11 mouse cellular contexts compared by ENCODE assay signal in the genomic region with DNA sequence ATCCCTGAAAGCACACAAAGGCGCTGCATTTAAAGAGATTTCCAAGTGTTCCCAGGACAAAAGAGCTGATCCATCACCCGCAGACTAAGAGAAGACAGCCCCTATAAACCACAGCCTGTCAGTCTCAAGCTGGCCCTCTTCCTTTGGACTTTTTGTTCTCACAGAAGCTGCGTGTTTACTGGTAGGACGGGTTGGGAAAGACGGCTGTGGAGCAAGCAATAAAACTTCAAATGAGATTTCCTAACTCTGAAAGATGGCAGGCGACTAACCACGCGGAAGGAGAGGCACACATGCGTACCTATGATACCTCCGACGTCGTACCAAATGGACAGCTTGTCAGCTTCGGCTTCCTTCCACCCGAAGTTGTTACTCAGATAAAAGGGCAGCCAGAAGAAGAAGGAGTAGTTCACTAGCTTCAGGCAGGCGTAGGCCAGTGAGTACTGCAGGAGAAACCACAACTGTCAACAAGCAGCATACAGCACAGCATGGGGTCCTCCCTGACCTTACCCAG. TPM values are rescaled to one million over a fixed set of nuclear protein-coding genes. Genes with fewer than 3 reads are reported as not detected.
A peak's percentile ranks its signal among the peaks of the same experiment; 100 is the strongest.
DNase-seq lines count a peak whose midpoint lies in the region; ATAC-seq and TF ChIP-seq lines count a peak whose summit lies in the region.
"Had no signal": no experiment of that assay in that cellular context is flagged by ENCODE, and none has a peak within 500 bp of the region (broad histone marks: within the 10 kb centered on the region; RNA-seq: fewer than 3 reads in every experiment).

No protein-coding gene starts in this region.

- no peak for ATAC-seq in embryonic facial prominence, embryonic 13.5 days (ENCODE audit: insufficient number of reproducible peaks, insufficient read depth, low FRiP score, low TSS enrichment, low read depth)
- no peak; the same call in 1 of the 2 replicates for ATAC-seq in hindbrain, postnatal 0 days
- ATAC-seq in neural tube, embryonic 13.5 days (ENCODE audit: low read depth), result peak; percentile 60

- no peak overlapping the region for H3K4me3 ChIP-seq in spleen, adult 2 months (ENCODE audit: extremely low read depth, insufficient read depth, insufficient read length)
- H3K4me3 ChIP-seq in embryonic facial prominence, embryonic 13.5 days, result no peak overlapping the region
- H3K4me3 ChIP-seq in hindbrain, postnatal 0 days (ENCODE audit: low read length), result no peak overlapping the region
- no peak overlapping the region for H3K4me3 ChIP-seq in neural tube, embryonic 13.5 days
- H3K4me3 ChIP-seq: heart, embryonic 12.5 days had no signal

- no peak overlapping the region for H3K4me2 ChIP-seq in embryonic facial prominence, embryonic 13.5 days
- H3K4me2 ChIP-seq in hindbrain, postnatal 0 days (ENCODE audit: low read depth, low read length), result no peak overlapping the region
- H3K4me2 ChIP-seq in neural tube, embryonic 13.5 days, result no peak overlapping the region
- H3K4me2 ChIP-seq: heart, embryonic 12.5 days; liver, embryonic 11.5 days had no signal

- H3K4me1 ChIP-seq in spleen, adult 2 months (ENCODE audit: control insufficient read depth, insufficient read depth, insufficient read length), result peaks cover 7% of the 10 kb centered on the region
- peaks cover 12% of the 10 kb centered on the region for H3K4me1 ChIP-seq in embryonic facial prominence, embryonic 13.5 days
- no peaks in the 10 kb centered on the region for H3K4me1 ChIP-seq in hindbrain, postnatal 0 days (ENCODE audit: insufficient read depth, low read length)
- H3K4me1 ChIP-seq in neural tube, embryonic 13.5 days (replicated peaks), result peaks cover 49% of the 10 kb centered on the region

- no peaks in the 10 kb centered on the region for H3K9me3 ChIP-seq in embryonic facial prominence, embryonic 13.5 days
- no peaks in the 10 kb centered on the region for H3K9me3 ChIP-seq in hindbrain, postnatal 0 days (ENCODE audit: low read length)
- no peaks in the 10 kb centered on the region for H3K9me3 ChIP-seq in neural tube, embryonic 13.5 days
- H3K9me3 ChIP-seq: heart, embryonic 12.5 days had no signal

- 55% methylated on average over 15 of the region's 15 CpGs for WGBS in spleen, adult 2 months
- 52% methylated on average over 15 of the region's 15 CpGs for WGBS in embryonic facial prominence, embryonic 13.5 days
- 24% methylated on average over 15 of the region's 15 CpGs for WGBS in hindbrain, postnatal 0 days
- 6% methylated on average over 15 of the region's 15 CpGs for WGBS in neural tube, embryonic 13.5 days

- peaks cover 24% of the 10 kb centered on the region for H3K36me3 ChIP-seq in spleen, adult 2 months (ENCODE audit: control insufficient read depth, insufficient read depth, low read length)
- H3K36me3 ChIP-seq in embryonic facial prominence, embryonic 13.5 days, result peaks cover 79% of the 10 kb centered on the region
- peaks cover 34% of the 10 kb centered on the region for H3K36me3 ChIP-seq in hindbrain, postnatal 0 days (ENCODE audit: insufficient read depth, low read length)
- peaks cover 70% of the 10 kb centered on the region for H3K36me3 ChIP-seq in neural tube, embryonic 13.5 days

- TF ChIP-seq CTCF in spleen, adult 2 months (IDR thresholded peaks at IDR 0.05; ENCODE audit: extremely low read depth, insufficient read depth, insufficient read length, insufficient replicate concordance), result no peak
- no peak for TF ChIP-seq CTCF in hindbrain, postnatal 0 days (IDR thresholded peaks at IDR 0.05; ENCODE audit: low read depth)

- intact Hi-C loops in gastrocnemius, postnatal 36 days (cut with DNase I), result loop anchor here (5.0 kb wide), 1 partner anchor 160 kb away; no protein-coding TSS in a partner anchor

- peak overlapping the region; percentile 19; the same call in 1 of the 2 replicates for H3K27ac ChIP-seq in spleen, adult 2 months (ENCODE audit: insufficient read depth, low read length)
- 0 out of 2 replicates have a peak overlapping the region, but pooled peaks have one; percentile 62 for H3K27ac ChIP-seq in embryonic facial prominence, embryonic 13.5 days
- H3K27ac ChIP-seq in hindbrain, postnatal 0 days, result peak overlapping the region; percentile 42
- H3K27ac ChIP-seq in neural tube, embryonic 13.5 days (replicated peaks), result peak overlapping the region; percentile 79

- no peak overlapping the region for H3K9ac ChIP-seq in embryonic facial prominence, embryonic 13.5 days
- no peak overlapping the region for H3K9ac ChIP-seq in hindbrain, postnatal 0 days (replicated peaks; ENCODE audit: low read length)
- 0 out of 2 replicates have a peak overlapping the region, but pooled peaks have one; percentile 47 for H3K9ac ChIP-seq in neural tube, embryonic 13.5 days
- H3K9ac ChIP-seq: heart, embryonic 12.5 days had no signal

- H3K27me3 ChIP-seq in spleen, adult 2 months (ENCODE audit: control insufficient read depth, insufficient read depth, low read length), result no peaks in the 10 kb centered on the region
- H3K27me3 ChIP-seq in embryonic facial prominence, embryonic 13.5 days, result no peaks in the 10 kb centered on the region
- no peaks in the 10 kb centered on the region for H3K27me3 ChIP-seq in hindbrain, postnatal 0 days (ENCODE audit: insufficient read depth, low read length)
- no peaks in the 10 kb centered on the region for H3K27me3 ChIP-seq in neural tube, embryonic 13.5 days
- H3K27me3 ChIP-seq: heart, embryonic 12.5 days had no signal

- TF ChIP-seq POLR2A in spleen, adult 2 months (IDR thresholded peaks at IDR 0.05; ENCODE audit: low read depth, low read length), result no peak

- DNase-seq in spleen, adult 2 months (ENCODE audit: low read depth in 1 of 2, low spot score in 2 of 2), result no peak
- no peak for DNase-seq in spleen, postnatal 4 days (ENCODE audit: low spot score in 2 of 2)
- DNase-seq in hindbrain, postnatal 0 days (ENCODE audit: low spot score), result peak; percentile 40
- DNase-seq in right cerebral cortex, postnatal 4 days, result no peak
- DNase-seq in left cerebral cortex, adult 18-20 months (ENCODE audit: low spot score in 2 of 2), result no peak
- no peak for DNase-seq in gastrocnemius, postnatal 36 days

RNA-seq across cellular contexts. Expression of gene Slc37a3, which starts 30.4 kb away (rescaled TPM):
- polyA plus RNA-seq in spleen, adult 2 months (2012; rRNA removed), result 7.7 and 10.3 TPM in 2 replicates
- polyA plus RNA-seq in embryonic facial prominence, embryonic 13.5 days (2015; fragmentation: Nextera tagmentation; extraction: Ambion mirVana), result 51.3 and 59.1 TPM in 2 replicates
- 25.0 and 45.6 TPM in 2 replicates for total RNA-seq in hindbrain, postnatal 0 days (2014; rRNA removed)
- 46.2 and 48.2 TPM in 2 replicates for polyA plus RNA-seq in hindbrain, postnatal 0 days (2015; fragmentation: Nextera tagmentation; extraction: Ambion mirVana)
- 60.3 and 65.9 TPM in 2 replicates for polyA plus RNA-seq in neural tube, embryonic 13.5 days (2015; fragmentation: Nextera tagmentation; extraction: Ambion mirVana)
- 10 to 100 TPM; 65.9 to 71.6 TPM for total RNA-seq in left cerebral cortex, adult 18-20 months (2021)
- total RNA-seq in gastrocnemius, postnatal 36 days (2021), result 10 to 100 TPM; 14.2 to 15.1 TPM

RNA-seq across cellular contexts. Expression of gene Rab19, which starts 33.9 kb away (rescaled TPM):
- 4.4 and 4.7 TPM in 2 replicates for polyA plus RNA-seq in spleen, adult 2 months (2012; rRNA removed)
- polyA plus RNA-seq in embryonic facial prominence, embryonic 13.5 days (2015; fragmentation: Nextera tagmentation; extraction: Ambion mirVana), result 0.61 and 0.77 TPM in 2 replicates
- total RNA-seq in hindbrain, postnatal 0 days (2014; rRNA removed), result 0.47 TPM in 1 of 2 replicates, not detected in the other
- 0.33 and 0.58 TPM in 2 replicates for polyA plus RNA-seq in hindbrain, postnatal 0 days (2015; fragmentation: Nextera tagmentation; extraction: Ambion mirVana)
- 0.44 TPM in 1 of 2 replicates, not detected in the other for polyA plus RNA-seq in neural tube, embryonic 13.5 days (2015; fragmentation: Nextera tagmentation; extraction: Ambion mirVana)
- total RNA-seq in left cerebral cortex, adult 18-20 months (2021), result not detected
- total RNA-seq in gastrocnemius, postnatal 36 days (2021), result not detected
- total RNA-seq: MEL had no signal

Comparison
In these comparisons a context has a peak if more than half of its experiments do, and no peak if none do; other contexts are left out.
1. H3K27ac ChIP-seq: peak in every context shown above with its lines; median percentile 79 in neural tube, embryonic 13.5 days; 62 in embryonic facial prominence, embryonic 13.5 days; 42 in hindbrain, postnatal 0 days; 19 in spleen, adult 2 months.